Mouse (Mus musculus): ENCODE measurements at regions not wholly inside any gene's neighbourhood (a gene's known extent, or its start where the extent isn't known, plus 50 kb on each side); places are given as distances from the start of the nearest gene placed in this dataset.

DNA sequence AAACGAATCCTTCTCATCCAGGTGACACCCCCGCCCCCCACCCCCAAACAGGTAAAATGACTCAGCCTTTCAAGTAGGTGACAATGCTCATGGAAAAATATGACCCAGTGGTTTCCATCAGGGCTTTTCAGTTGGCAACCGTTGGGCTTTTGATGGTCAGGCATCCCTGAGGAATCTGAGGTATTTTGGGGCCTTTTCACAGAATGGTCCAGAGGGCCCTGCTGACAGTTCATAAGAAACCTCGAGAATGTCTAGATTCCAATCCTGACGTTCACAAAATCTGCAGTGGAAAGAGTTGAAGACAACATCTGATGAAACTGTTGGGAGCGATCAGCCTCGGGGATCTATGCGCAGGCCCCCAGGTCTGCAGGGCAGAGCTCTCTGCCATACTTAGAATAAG, 209.4 kb upstream of the Habp2 start:
- no peak for TF ChIP-seq POLR2A (IDR thresholded peaks at IDR 0.05; ENCODE audit: control insufficient read depth, extremely low read depth, insufficient read depth, low read length, poor library complexity)
- TF ChIP-seq CTCF (IDR thresholded peaks at IDR 0.05; ENCODE audit: borderline replicate concordance, control insufficient read depth, extremely low read depth, insufficient read depth, low read length, poor library complexity) = no peak
